Mouse (Mus musculus) forebrain, embryonic 10.5 days (tissue): ENCODE data around the gene Dmbx1. TPM values are rescaled to one million over a fixed set of nuclear protein-coding genes. Genes with fewer than 3 reads are reported as not detected.

Experiments used
- DNase-seq: peaks from one replicate; pipeline ENCODE4 v3.0.0-alpha.2; 2017; ENCODE audit warnings: low spot score; ENCODE audit errors: extremely low spot score
- H3K27ac ChIP-seq: fragments of 300-500 bp; sonication (generic); 2 replicates; pipeline ENCODE4 v1.5.1; 2016; ENCODE audit warnings: mild to moderate bottlenecking
- H3K27me3 ChIP-seq: fragments of 300-500 bp; sonication (generic); 2 replicates; pipeline ENCODE4 v1.6.1; 2016; ENCODE audit warnings: mild to moderate bottlenecking; ENCODE audit not compliant: poor library complexity, severe bottlenecking
- H3K36me3 ChIP-seq: fragments of 300-500 bp; sonication (generic); replicated peaks from 2 replicates; pipeline ENCODE4 v1.6.1; 2016; ENCODE audit warnings: mild to moderate bottlenecking, moderate library complexity
- H3K4me1 ChIP-seq: fragments of 300-500 bp; sonication (generic); 2 replicates; pipeline ENCODE4 v1.6.1; 2016
- H3K4me3 ChIP-seq: fragments of 300-500 bp; sonication (generic); 2 replicates; pipeline ENCODE4 v1.5.1; 2016; ENCODE audit warnings: mild to moderate bottlenecking, moderate library complexity
- H3K9me3 ChIP-seq: fragments of 300-500 bp; sonication (generic); 2 replicates; pipeline ENCODE4 v1.6.1; 2016; ENCODE audit warnings: mild to moderate bottlenecking, moderate library complexity
- WGBS: fragments of 180-500 bp; shearing (Covaris S2); methylation state at CpG from one replicate; pipeline ENCODE4 v1.1.7; 2016; 5-methylcytosine and 5-hydroxymethylcytosine counted together
- polyA plus RNA-seq: library from polyadenylated mRNA; unstranded; fragments of >200 nt; fragmentation: Nextera tagmentation; extraction: Ambion mirVana; gene quantifications from 2 replicates; pipeline ENCODE4 v1.2.1, GENCODE M21; 2016

Gene Dmbx1
- polyA plus RNA-seq, 1 experiment from 2014 or later = 2.3 TPM

DNA sequence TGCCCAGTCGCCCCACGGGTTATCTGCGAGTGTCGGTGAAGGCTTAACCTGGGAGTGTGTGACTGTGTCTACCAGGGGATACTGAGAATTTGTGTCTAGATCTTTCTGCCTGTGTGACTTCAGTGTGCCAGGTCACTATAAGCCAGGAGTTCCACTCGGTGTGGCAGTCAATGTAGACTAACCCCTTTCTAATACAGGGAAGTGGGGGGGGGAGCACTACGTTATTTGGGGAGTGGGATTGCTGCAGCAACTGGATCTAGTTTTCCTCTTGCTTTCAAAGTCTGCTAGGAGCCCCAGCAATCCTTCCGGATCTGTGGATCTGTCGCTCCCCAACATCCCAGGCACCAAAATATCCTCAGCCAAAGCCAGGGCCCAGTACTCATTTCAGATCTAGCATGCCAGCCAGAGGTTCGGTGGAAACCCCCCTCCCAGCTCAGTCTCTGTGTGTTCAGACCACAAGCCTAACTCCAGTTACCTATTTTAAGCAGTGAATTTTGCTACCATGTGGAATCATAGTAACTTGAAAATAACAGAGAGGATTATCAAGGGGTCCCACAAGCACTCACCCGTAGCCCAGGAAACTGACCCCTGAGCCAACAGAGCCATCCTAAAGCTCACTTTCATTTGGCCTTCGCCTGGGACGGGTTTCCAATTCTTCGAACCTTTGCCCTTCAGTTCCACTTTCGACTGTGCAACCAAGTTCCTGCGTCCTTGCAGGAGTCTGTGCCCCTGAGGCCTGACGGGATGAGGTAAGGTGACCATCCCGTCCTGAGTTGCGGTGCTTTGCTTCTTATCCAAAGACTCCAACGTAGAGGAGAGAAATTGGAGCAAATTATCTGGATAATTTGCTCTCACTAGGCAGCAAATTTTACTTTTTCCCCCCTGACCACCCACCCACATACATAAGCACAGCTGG is 2.4 kb downstream of the Dmbx1 start:
- peak overlapping the region; percentile 33 for H3K4me3 ChIP-seq
- peaks cover 100% of the 10 kb centered on the region for H3K27me3 ChIP-seq
- peaks cover 70% of the 10 kb centered on the region for H3K4me1 ChIP-seq
- DNase-seq = no peak
- H3K27ac ChIP-seq = no peak overlapping the region
- no peaks in the 10 kb centered on the region for H3K36me3 ChIP-seq
- 2% methylated on average over 19 of the region's 19 CpGs for WGBS
- H3K9me3 ChIP-seq = no peaks in the 10 kb centered on the region

DNA sequence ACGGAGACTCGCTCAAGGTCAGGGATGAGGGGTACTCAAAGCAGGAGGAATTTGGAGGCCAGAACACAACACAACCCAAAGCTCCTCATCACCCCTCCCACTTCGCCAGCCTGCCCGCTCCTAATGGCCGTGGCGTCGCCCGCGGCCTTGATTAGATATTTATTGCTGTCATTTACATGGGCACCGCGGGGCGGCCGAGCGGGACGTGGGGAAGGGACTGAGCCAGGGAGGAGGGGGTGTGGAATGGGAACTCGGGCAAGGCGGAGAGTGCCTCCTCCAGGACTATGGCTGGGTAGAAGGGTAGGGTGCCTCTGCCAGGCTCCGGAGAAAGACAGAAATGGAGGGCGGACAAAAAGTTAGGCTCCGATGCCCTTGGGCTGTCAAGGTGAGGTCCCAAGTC is 3.1 kb downstream of the Dmbx1 start:
- DNase-seq = peak; percentile 47
- H3K27ac ChIP-seq = no peak overlapping the region
- H3K36me3 ChIP-seq = no peaks in the 10 kb centered on the region

DNA sequence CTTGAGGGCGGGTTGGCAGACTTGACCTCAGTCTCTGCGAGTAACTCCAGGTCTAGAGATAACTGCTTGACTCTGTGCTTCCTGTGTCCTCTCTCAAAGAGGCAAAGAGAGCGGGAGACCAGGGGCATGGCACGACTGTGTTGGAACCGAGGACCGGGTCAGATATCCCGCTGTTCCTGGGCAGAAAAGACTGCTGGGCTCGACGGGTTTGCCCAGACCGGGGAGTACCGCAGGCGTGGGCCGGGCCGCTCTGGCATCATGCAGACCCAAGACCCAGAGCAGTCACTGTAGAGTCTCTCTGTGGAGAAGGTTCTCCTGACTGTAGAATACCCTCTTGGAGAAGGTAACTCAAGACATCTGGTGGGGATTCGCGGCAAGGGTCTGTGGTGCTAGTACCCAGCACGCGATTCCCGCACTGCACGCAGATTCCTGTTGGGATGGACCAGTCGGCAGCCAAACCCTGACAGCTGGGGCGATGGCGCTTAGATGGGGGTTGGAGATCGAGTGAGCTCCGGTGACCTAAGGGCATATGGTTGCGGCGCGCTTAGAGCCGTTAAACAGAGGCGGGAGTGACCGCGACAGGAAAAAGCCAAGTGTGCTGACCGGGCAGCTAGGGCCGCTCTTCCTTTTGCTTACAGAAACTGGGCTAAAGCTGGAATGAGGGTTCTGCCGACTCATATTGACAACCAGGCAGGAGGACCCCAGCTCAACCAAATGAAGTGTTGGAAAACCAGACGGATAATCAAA is 3.7 kb downstream of the Dmbx1 start:
- DNase-seq = peak; percentile 64
- Histone ChIP-seq H3K27me3 (peaks cover 100% of the 10 kb centered on the region), H3K27ac (no peak overlapping the region), H3K36me3 (no peaks in the 10 kb centered on the region), H3K4me3 (peak overlapping the region; percentile 33), H3K9me3 (no peaks in the 10 kb centered on the region), H3K4me1 (peaks cover 59% of the 10 kb centered on the region)
- under 1% methylated on average over 36 of the region's 36 CpGs for WGBS

More for the DNA sequence above, 3.1 kb downstream of the Dmbx1 start:
- H3K9me3 ChIP-seq = no peaks in the 10 kb centered on the region
- H3K4me3 ChIP-seq = peak overlapping the region; percentile 33
- H3K4me1 ChIP-seq = peaks cover 65% of the 10 kb centered on the region
- peaks cover 100% of the 10 kb centered on the region for H3K27me3 ChIP-seq
- WGBS = under 1% methylated on average over 20 of the region's 20 CpGs

DNA sequence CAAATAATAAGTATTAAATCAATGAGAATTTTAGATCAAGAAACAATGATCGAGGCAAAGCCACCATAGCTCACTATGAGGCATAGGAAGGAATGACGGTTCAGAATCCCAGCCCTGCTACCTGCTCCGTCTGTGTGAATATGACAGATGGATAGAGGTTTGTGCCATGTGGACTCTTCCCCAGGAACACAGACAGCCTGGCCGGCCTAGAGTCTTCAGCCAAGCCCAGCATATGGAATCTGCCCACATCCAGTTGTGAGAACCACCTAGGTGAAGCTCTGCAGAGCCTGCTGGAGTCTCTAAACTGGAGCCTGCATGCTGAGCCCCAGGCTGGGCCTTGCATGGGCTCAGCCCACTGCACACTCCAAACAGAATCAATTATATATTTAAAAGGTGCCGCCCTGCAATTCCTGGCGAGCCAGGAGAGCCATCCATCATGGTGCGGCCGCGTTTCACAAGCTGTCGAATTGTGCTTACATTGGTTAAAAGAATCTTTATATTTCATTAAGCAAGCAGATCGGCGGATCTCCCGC is 8.1 kb downstream of the Dmbx1 start:
- H3K9me3 ChIP-seq = no peaks in the 10 kb centered on the region
- no peak for DNase-seq
- 66% methylated on average over 13 of the region's 13 CpGs for WGBS
- H3K4me3 ChIP-seq = no peak overlapping the region
- H3K27me3 ChIP-seq = peaks cover 100% of the 10 kb centered on the region
- no peak overlapping the region for H3K27ac ChIP-seq
- peaks cover 19% of the 10 kb centered on the region for H3K4me1 ChIP-seq
- H3K36me3 ChIP-seq = no peaks in the 10 kb centered on the region

DNA sequence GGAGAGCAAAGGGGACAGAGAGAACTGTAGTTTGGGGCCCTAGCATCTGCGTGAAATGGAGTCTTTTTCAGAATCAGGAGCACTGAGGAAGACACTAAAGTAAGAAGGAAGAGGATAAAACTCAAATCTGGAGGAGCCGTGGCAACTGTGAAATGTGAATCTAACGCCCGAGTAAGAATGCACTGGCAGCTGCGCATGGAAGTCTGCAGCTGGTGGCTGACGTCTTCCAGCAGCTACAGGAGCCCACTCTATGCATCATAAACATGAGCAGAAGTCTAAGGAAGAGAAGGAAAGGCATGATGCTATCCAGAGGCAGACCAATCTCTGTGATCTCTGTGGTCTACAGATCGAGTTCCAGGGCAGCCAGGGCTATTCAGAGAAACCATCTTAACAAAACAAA is 12.1 kb downstream of the Dmbx1 start:
- no peak for DNase-seq
- Histone ChIP-seq H3K27me3 (peaks cover 100% of the 10 kb centered on the region), H3K4me1 (no peaks in the 10 kb centered on the region), H3K9me3 (no peaks in the 10 kb centered on the region), H3K36me3 (no peaks in the 10 kb centered on the region), H3K27ac (no peak overlapping the region), H3K4me3 (no peak overlapping the region)
- WGBS = 82% methylated on average over 7 of the region's 7 CpGs

DNA sequence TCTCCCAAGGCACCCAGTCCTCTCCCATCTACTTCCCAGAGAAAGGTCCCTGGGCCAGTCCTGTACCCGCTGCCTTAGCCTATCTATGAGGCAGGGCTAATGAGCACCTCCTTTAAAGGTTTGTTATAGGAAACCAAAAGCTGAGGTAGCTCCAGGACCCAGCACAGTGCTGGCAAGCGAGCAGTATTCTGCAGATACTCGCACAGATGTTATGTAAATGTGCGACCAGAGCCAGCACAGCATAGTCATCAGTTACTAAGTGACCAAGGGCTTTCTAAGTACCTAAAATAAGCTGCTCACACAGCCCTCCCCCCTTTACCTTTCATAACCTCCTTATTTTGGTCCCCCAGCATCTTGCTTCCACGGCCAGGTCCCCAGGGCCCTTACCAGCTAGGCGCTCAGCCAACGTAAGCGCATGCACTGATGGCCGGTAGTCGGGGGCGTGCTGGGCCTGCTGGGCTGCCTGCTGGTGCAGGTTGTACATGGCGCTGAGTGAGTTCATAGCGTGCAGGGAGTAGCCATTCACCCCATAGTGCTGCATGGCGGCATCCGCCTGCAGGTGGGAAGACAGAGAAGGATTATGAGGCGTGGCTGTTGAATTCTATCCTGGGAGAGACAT is 16.4 kb downstream of the Dmbx1 start:
- Histone ChIP-seq H3K36me3 (no peaks in the 10 kb centered on the region), H3K4me1 (peaks cover 5% of the 10 kb centered on the region), H3K27ac (no peak overlapping the region), H3K4me3 (no peak overlapping the region), H3K27me3 (peaks cover 100% of the 10 kb centered on the region), H3K9me3 (no peaks in the 10 kb centered on the region)
- DNase-seq = no peak
- 81% methylated on average over 16 of the region's 16 CpGs for WGBS

DNA sequence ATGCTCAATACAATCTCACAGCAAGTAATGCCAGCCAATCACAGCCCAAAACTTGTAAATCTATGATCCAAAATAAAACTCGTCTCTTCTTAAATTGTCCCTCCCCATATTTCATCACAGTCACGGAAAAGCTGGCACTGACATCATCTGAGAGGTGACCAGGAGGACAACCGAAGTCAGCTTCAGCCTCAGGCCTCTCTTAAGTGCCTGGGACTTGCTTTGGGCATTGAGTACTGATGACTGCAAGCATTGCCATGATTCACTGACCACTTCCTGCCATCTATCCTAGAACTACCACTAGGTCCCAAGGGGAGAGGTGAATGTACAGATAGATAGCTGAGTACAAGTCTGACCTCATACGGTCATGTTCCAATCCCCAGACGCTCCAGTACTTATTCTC is 17.0 kb downstream of the Dmbx1 start:
- H3K9me3 ChIP-seq = no peaks in the 10 kb centered on the region
- H3K27me3 ChIP-seq = peaks cover 100% of the 10 kb centered on the region
- no peaks in the 10 kb centered on the region for H3K36me3 ChIP-seq
- H3K4me3 ChIP-seq = no peak overlapping the region
- DNase-seq = no peak
- WGBS = 95% methylated on average over 5 of the region's 5 CpGs
- H3K27ac ChIP-seq = no peak overlapping the region
- H3K4me1 ChIP-seq = peaks cover 12% of the 10 kb centered on the region

DNA sequence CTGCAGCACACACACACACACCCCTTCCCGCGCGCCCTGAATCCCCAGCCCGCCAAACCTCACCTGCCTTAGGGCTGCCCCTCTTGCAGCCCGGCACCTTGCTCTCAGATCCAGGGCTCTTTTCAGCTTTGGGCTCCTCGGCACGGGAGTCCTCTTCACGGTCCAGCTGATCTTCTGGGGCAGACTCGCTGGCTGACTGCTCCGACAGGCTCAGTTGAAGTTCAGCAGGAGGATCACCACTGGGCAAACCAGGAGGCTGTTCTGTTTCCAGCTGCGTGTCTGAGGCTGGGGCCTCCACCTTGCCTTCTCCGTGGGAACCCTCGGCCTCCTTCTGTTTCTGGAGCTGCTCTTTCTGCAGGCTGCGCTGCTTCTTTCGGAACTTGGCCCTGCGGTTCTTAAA is 19.8 kb downstream of the Dmbx1 start:
- no peak for DNase-seq
- 75% methylated on average over 16 of the region's 16 CpGs for WGBS
- Histone ChIP-seq H3K36me3 (no peaks in the 10 kb centered on the region), H3K27me3 (peaks cover 100% of the 10 kb centered on the region), H3K9me3 (no peaks in the 10 kb centered on the region), H3K4me3 (no peak overlapping the region), H3K4me1 (peaks cover 14% of the 10 kb centered on the region), H3K27ac (no peak overlapping the region)

DNA sequence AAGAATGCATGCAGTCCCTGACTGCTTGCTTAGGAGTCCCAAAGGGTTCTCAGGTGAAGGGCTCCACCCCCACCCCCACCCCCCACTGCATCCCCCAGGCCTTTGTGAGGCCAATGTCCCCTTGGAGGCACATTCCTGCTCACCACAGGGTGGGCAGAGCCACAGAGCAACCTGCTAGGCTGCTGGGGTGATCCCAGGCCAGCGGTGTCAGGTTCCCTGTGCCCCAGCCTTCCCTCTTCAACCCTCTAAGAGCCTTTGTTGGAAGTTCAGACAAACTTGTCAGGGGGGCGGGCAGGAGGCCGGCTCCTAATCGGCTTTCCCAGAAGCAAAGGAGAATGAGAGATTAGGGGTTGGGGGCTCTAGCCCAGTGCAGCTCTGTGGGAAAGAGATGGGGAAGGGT is 28.1 kb downstream of the Dmbx1 start:
- H3K36me3 ChIP-seq = no peaks in the 10 kb centered on the region
- H3K4me1 ChIP-seq = peaks cover 41% of the 10 kb centered on the region
- H3K4me3 ChIP-seq = peak overlapping the region; percentile 8; the same call in 1 of the 2 replicates
- H3K27ac ChIP-seq = peak overlapping the region; percentile 62
- peak; percentile 54 for DNase-seq
- H3K9me3 ChIP-seq = no peaks in the 10 kb centered on the region
- WGBS = under 1% methylated on average over 4 of the region's 4 CpGs
- H3K27me3 ChIP-seq = peaks cover 97% of the 10 kb centered on the region

DNA sequence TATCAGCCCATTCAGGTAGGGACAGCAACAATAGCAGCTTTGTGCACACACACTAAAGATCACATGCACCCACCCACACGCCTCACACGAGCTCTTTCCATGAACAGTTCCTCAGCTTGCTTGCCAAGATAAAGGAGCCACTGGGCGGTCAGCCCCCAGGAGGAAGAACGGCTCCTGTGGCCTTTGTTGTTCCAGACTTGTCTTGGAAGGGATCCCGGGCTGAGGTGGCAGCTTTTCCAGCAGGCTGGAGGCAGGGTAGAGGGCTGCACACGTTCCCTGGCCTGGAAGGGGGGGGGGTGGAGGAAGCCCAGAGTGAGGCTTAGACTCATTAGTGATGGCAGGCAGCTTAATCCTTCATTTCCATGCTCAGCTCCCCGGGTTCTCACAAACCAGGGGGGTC is 31.1 kb downstream of the Dmbx1 start:
- no peak overlapping the region for H3K27ac ChIP-seq
- no peaks in the 10 kb centered on the region for H3K36me3 ChIP-seq
- H3K9me3 ChIP-seq = no peaks in the 10 kb centered on the region
- no peak overlapping the region for H3K4me3 ChIP-seq
- peaks cover 98% of the 10 kb centered on the region for H3K27me3 ChIP-seq
- H3K4me1 ChIP-seq = peaks cover 68% of the 10 kb centered on the region
- DNase-seq = no peak
- 6% methylated on average over 7 of the region's 7 CpGs for WGBS

DNA sequence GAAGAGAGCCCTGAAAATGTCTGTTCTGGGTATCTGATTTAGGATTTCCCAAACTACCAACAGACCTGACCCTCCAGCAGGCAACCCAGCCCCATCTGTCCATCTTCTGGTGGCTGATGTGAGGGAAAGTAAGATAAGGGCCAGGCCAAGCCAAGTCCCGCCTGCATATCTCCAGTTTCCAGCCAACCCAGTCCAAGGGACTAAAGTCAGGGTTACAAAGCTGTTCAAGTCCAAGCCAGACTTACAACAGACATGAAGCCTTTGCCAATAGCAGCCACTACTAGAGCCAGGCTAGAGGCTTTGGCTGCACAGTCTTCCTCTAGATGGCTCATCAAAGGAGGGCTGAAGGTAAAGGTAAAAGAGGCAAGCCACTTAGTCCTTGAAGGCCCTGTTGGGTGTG is 31.7 kb downstream of the Dmbx1 start:
- peaks cover 70% of the 10 kb centered on the region for H3K4me1 ChIP-seq
- H3K36me3 ChIP-seq = no peaks in the 10 kb centered on the region
- peaks cover 98% of the 10 kb centered on the region for H3K27me3 ChIP-seq
- H3K27ac ChIP-seq = no peak overlapping the region
- no peak for DNase-seq
- H3K9me3 ChIP-seq = no peaks in the 10 kb centered on the region
- H3K4me3 ChIP-seq = no peak overlapping the region
- 71% methylated on average over 1 of the region's 1 CpGs for WGBS

DNA sequence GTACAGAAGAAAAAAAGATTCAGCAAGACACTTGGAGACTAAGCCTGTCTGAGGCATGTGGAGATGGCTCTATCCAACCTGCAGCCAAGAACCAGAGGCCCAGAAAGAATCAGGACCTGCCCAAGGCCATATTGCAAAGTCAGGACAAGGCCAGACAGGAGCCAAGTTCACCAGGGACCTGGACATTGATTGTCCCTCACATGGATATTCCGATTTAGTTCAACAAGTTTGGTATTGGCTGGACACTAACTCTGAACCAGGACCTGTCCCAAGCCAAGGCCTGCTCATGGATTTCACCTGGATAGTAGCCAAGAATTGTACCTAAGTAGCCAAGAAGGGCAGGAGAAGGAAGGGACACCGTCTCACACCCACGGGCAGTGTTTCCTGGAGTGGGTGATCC is 32.9 kb downstream of the Dmbx1 start:
- Histone ChIP-seq H3K36me3 (no peaks in the 10 kb centered on the region), H3K27me3 (peaks cover 98% of the 10 kb centered on the region), H3K4me3 (no peak overlapping the region), H3K27ac (no peak overlapping the region), H3K9me3 (no peaks in the 10 kb centered on the region), H3K4me1 (peaks cover 64% of the 10 kb centered on the region)
- no peak for DNase-seq
- 91% methylated on average over 3 of the region's 3 CpGs for whole genome bisulfite sequencing
